Comparison of ENCODE assay signal across 15 mouse cellular contexts in genomic region chr17:70967191-70967590, GRCm38 (mm10). TPM values are rescaled to one million over a fixed set of nuclear protein-coding genes. Genes with fewer than 3 reads are reported as not detected.
A peak's percentile ranks its signal among the peaks of the same experiment; 100 is the strongest.
DNase-seq lines count a peak whose midpoint lies in the region; ATAC-seq and TF ChIP-seq lines count a peak whose summit lies in the region.
"Had no signal": no experiment of that assay in that cellular context is flagged by ENCODE, and none has a peak within 500 bp of the region (broad histone marks: within the 10 kb centered on the region; RNA-seq: fewer than 3 reads in every experiment).

No protein-coding gene starts in this region.

- no peaks in the 10 kb centered on the region for H3K36me3 ChIP-seq in CH12.LX (replicated peaks in 1 of 2; ENCODE audit: control insufficient read depth in 1 of 2, insufficient read depth in 1 of 2, low read length in 1 of 2)
- H3K36me3 ChIP-seq: liver, embryonic 15.5 days had no signal

- H3K9me3 ChIP-seq in CH12.LX (replicated peaks; ENCODE audit: low read length) = no peaks in the 10 kb centered on the region
- H3K9me3 ChIP-seq: liver, embryonic 15.5 days had no signal

- TF ChIP-seq RAD21 in CH12.LX (IDR thresholded peaks at IDR 0.05; ENCODE audit: low read depth, low read length) = peak; percentile 5

- H3K9ac ChIP-seq in CH12.LX (ENCODE audit: insufficient read depth, low read depth) = no peak overlapping the region
- H3K9ac ChIP-seq: liver, embryonic 15.5 days had no signal

- TF ChIP-seq CTCF in layer of hippocampus, adult 2 months (conservative IDR thresholded peaks at IDR 0.05) = peak; percentile 31
- TF ChIP-seq CTCF in CH12.LX (conservative IDR thresholded peaks at IDR 0.05 in 1 of 2, IDR thresholded peaks at IDR 0.05 in 1 of 2; ENCODE audit: low read depth in 2 of 2, low read length in 2 of 2) = peak in 1 of 2 experiments; percentile 18; a peak in 1 of 4 replicates
- peak; percentile 9; the same call in 1 of the 2 replicates for TF ChIP-seq CTCF in brain, embryonic 14.5 days (IDR thresholded peaks at IDR 0.05; ENCODE audit: borderline replicate concordance, extremely low read depth, insufficient read depth, insufficient read length)

- no peak for TF ChIP-seq POLR2A in CH12.LX (IDR thresholded peaks at IDR 0.05; ENCODE audit: low read depth, low read length)
- TF ChIP-seq POLR2A in brain, embryonic 14.5 days (IDR thresholded peaks at IDR 0.05; ENCODE audit: borderline replicate concordance, extremely low read depth, insufficient read depth, insufficient read length, poor library complexity, severe bottlenecking) = no peak

- H3K27me3 ChIP-seq in CH12.LX (replicated peaks) = no peaks in the 10 kb centered on the region
- H3K27me3 ChIP-seq: liver, embryonic 15.5 days had no signal

- dilution Hi-C loops in CH12.LX (cut with MboI; ENCODE audit: extremely low pct_ligation_motif_present, extremely low pct_unique_long_range_greater_than_20kb, low sequenced_read_pairs) = no loop called here

- ATAC-seq in CD4-positive, CD25-positive, alpha-beta regulatory T cell, adult 4 months = no peak

- H3K27ac ChIP-seq in layer of hippocampus, adult 2 months = no peak overlapping the region
- H3K27ac ChIP-seq in CH12.LX (ENCODE audit: insufficient read depth, low read depth) = no peak overlapping the region
- H3K27ac ChIP-seq: liver, embryonic 15.5 days had no signal

- H3K4me3 ChIP-seq in layer of hippocampus, adult 2 months = no peak overlapping the region
- no peak overlapping the region for H3K4me3 ChIP-seq in CH12.LX (replicated peaks in 1 of 3; ENCODE audit: low read depth in 2 of 3, low read length in 2 of 3, poor library complexity in 1 of 3)
- H3K4me3 ChIP-seq: liver, embryonic 15.5 days had no signal

- H3K79me2 ChIP-seq in CH12.LX (replicated peaks; ENCODE audit: control insufficient read depth, extremely low read depth, insufficient read depth, poor library complexity, severe bottlenecking) = no peaks in the 10 kb centered on the region

- in situ Hi-C loops in CH12.LX (cut with MboI; ENCODE audit: low pct_ligation_motif_present, low pct_unique_long_range_greater_than_20kb, low sequenced_read_pairs) = loop anchor here (10.0 kb wide), 1 partner anchor 222 kb away; no protein-coding TSS in a partner anchor

- H3K4me1 ChIP-seq in CH12.LX (ENCODE audit: control insufficient read depth in 1 of 2, insufficient read depth in 2 of 2) = peaks cover 8 to 36% of the 10 kb centered on the region in 2 experiments
- H3K4me1 ChIP-seq: liver, embryonic 15.5 days had no signal

- DNase-seq in layer of hippocampus, adult 2 months (ENCODE audit: low spot score in 2 of 2) = no peak
- no peak for DNase-seq in layer of hippocampus, postnatal 25 days (ENCODE audit: extremely low spot score in 1 of 2, low spot score in 1 of 2)
- DNase-seq in CH12.LX (ENCODE audit: extremely low read depth) = no peak
- DNase-seq in brain, embryonic 14.5 days (ENCODE audit: low read depth) = no peak
- DNase-seq in mesoderm, embryonic 11.5 days (ENCODE audit: low read depth, low spot score) = peak; percentile 31
- no peak for DNase-seq in cerebellum, adult 11-12 months
- DNase-seq: adrenal gland, postnatal 10 days; heart, postnatal 36 days; kidney, adult 9 months; layer of hippocampus, adult 9-11 months; left cerebral cortex, postnatal 4 days; right cerebral cortex, postnatal 25 days; thymus, postnatal 36 days had no signal

- TF ChIP-seq EP300 in CH12.LX (IDR thresholded peaks at IDR 0.05; ENCODE audit: low read length) = no peak

- peak overlapping the region; percentile 27 for H3K4me2 ChIP-seq in CH12.LX (ENCODE audit: insufficient read depth, low read depth, poor library complexity, severe bottlenecking)
- H3K4me2 ChIP-seq: liver, embryonic 15.5 days had no signal

TF ChIP-seq in CH12.LX, 34 proteins besides CTCF, POLR2A, EP300 and RAD21:
- TF ChIP-seq TCF12 (IDR thresholded peaks at IDR 0.05; ENCODE audit: low read depth, low read length) (no peak), SMC3 (IDR thresholded peaks at IDR 0.05; ENCODE audit: low read depth, low read length) (no peak; the same call in 1 of the 2 replicates), PAX5 (IDR thresholded peaks at IDR 0.05; ENCODE audit: low read length) (no peak)

RNA-seq across cellular contexts. Expression of gene Myom1, which starts 35.2 kb away (rescaled TPM):
- total RNA-seq in layer of hippocampus, adult 2 months (2021) = 1 to 10 TPM; 2.2 to 2.8 TPM
- total RNA-seq in layer of hippocampus, postnatal 25 days (2021) = 1 to 10 TPM; 1.9 to 3.3 TPM
- total RNA-seq in CH12.LX (2012; rRNA removed) (0.42 and 0.55 TPM in 2 replicates), CH12.LX (2014; rRNA removed) (0.26 TPM in 2 replicates)
- 0.86 and 0.93 TPM in 2 replicates for polyA plus RNA-seq in CH12.LX (2012; ENCODE audit: insufficient read length, low read depth)
- 1.6 and 2.3 TPM in 2 replicates for polyA plus RNA-seq in brain, embryonic 14.5 days (2012; rRNA removed)
- polyA plus RNA-seq in CD4-positive, CD25-positive, alpha-beta regulatory T cell, adult 4 months (2017; shearing (Covaris generic)) = 1 to 10 TPM in 1 of 2 experiments, under 1 TPM in 1; 0.28 to 1.6 TPM

RNA-seq across cellular contexts. Expression of gene Myl12a, which starts 35.5 kb away (rescaled TPM):
- total RNA-seq in layer of hippocampus, adult 2 months (2021) = 10 to 100 TPM; 38.9 to 41.1 TPM
- 10 to 100 TPM; 36.2 to 42.4 TPM for total RNA-seq in layer of hippocampus, postnatal 25 days (2021)
- total RNA-seq in CH12.LX (2012; rRNA removed) (163 and 171 TPM in 2 replicates), CH12.LX (2014; rRNA removed) (246 and 279 TPM in 2 replicates)
- polyA plus RNA-seq in CH12.LX (2012; ENCODE audit: insufficient read length, low read depth) = 280 and 285 TPM in 2 replicates
- 77.6 and 83.0 TPM in 2 replicates for polyA plus RNA-seq in brain, embryonic 14.5 days (2012; rRNA removed)
- 100 to 1,000 TPM; 601 to 659 TPM for polyA plus RNA-seq in CD4-positive, CD25-positive, alpha-beta regulatory T cell, adult 4 months (2017; shearing (Covaris generic))
